Mouse (Mus musculus) lung, postnatal 4 days (tissue): ENCODE measurements around the gene Fzd2.
A peak's percentile ranks its signal among the peaks of the same experiment; 100 is the strongest.
"Not testable (repeated sequence)": the region's sequence is repeated elsewhere in the genome, so short reads cannot be mapped to it uniquely, and the experiment has no call there.

Source experiments
- DNase-seq, 2 experiments: peaks; one replicate each; pipeline ENCODE4 v3.0.0; 2021

Fzd2 gene

GRCm38 (mm10) chr11:102581281-102582015 is 22.7 kb upstream of the Fzd2 start:
- peak in 1 of 2 experiments; percentile 32 for DNase-seq

DNA sequence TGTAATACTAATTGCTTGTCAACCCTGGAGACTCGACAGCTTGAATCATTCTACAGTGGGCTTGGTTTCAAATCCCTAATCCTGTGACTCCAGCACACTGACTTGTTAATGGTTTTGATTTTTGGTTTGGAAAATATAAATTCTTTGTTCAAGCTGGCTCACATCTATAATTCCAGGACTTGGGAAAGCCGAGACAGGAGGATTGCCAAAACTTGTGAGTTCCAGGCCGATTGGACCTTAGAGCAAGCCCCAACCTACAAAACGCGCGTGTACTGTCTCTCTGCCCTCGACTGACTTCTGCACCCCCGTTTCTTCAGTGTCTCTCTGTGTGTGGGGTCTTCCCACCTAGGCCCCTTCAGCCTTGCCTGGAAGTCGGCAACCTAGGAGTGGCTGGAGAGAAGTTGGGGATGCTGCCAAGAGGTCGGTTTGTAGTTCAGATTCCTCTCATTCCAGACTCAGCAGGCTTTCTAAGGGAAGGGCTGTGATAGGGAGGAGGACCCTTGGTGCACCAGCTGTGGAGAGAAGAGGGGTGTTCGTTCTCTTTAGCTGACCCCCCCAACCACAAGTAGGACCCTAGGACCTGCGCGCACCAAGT is 22.1 kb upstream of the Fzd2 start:
- peak; percentile 55 to 73 for DNase-seq

GRCm38 (mm10) chr11:102582736-102583135 is 21.5 kb upstream of the Fzd2 start:
- no peak for DNase-seq

DNA sequence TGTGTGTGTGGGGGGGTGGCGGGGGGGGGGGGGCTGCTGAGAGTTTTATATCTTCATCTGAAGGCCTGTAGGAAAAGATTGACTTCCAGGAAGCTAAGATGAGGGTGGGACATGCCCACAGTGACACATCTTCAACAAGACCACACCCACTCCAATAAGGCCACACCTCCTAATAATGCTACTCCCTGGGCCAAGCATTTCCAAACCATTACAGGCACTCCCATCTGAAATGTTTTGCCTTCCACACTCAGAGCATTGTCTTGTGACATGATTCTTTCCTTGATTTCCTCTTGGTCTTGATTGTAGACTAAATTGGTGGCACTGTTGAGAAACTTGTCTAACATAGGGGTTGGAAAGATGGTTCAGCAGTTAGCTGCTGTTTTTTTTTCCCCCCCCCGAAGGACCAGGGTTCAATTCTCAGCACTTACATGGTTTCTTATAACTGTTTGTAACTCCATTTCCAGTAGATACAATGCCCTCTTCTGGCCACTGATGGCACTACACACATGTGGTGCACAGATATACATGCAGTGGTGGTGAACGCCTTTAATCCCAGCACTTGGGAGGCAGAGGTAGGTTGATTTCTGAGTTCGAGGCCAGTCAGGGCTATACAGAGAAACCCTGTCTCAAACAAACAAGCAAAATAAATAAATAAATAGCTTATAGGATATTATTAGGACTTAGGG is 17.6 kb upstream of the Fzd2 start:
- DNase-seq = no peak

DNA sequence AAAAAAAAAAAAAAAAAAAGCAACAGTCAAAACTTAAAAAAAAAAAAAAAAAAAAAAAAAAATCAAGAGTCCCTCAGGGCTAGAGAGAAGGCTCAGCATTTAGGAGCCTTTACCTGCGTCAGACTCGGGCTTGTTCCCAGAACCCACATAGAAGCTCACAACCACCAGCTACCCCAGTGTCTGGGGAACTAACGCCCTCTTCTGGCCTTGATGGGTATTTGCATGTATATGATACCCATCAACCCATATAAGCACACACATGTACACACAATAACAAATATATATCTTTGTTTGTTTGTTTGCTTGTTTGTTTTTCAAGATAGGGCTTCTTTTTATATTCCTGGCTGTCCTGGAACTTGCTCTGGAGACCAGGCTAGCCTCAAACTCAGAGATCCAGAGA is 16.6 kb upstream of the Fzd2 start:
- DNase-seq = no peak

DNA sequence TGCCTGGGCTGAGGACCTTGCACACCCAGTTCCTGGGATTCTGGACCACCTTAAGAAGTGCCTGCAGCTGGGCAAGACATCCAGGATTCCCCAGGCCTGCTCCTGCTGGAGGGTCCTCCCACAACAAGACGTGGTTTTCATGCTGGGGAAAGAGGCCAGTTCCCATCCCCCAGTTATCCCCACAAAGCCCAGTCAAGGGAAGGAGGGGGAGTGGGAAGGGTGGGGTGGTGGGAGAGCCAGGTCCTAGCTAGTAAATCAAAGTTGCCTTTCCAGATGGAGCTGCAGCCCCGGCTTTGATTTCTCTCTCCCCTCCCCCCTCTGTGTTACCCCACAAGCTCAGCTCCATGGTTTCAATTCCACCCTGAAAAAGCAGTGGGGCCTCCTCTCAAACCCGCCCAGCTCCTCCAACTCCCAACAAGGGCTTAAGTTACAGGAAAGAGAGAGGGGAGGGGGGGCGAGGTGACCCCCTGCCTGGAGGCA is 8.8 kb upstream of the Fzd2 start:
- DNase-seq = no peak

DNA sequence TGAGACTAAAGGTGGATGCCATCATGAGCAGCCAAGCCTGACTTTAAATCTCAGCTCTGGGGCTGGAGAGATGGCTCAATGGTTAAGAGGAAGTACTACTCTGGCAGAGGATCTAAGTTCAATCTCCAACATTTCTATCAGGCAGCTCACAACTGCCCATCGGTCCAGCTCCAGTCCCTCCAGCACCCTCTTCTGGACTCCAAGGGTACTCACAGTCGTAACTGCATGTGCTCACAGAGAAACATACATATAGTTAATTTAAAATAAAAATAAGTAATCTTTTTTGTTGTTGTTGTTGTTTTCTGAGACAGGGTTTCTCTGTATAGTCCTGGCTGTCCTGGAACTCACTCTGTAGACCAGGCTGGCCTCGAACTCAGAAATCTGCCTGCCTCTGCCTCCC is 4.3 kb upstream of the Fzd2 start:
- no peak for DNase-seq

DNA sequence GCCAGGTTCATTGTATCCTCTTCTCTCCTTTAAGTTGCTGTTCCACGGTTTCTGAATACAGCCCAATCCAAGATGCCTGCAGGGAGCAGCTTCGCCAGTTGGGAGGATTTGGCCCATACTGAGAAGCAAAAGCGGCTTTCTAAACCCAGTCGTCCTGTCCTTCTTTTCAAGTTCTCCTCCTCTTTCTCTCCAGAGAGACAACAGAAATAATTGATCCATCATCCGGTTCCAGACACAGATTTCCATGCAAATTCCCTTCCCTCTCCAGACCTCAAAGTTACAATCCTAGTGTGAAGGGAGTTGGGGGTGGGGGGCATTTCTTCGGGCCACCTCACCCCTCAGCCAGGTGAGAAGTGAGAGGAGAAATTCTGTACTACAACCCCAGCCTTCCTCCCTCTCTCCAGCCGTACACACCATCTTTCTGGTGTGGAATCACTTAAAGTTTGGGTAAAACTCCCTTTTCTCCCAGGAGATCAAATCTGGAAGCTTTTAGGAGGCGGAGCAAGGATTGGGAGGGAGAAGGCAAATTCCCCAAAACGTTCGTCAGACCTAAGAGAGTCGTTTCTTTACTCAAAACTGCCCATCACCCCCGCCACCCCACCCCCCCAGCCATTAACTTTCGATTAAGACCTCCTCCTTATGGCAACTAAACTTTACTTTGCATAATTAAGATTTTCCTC is 1.2 kb upstream of the Fzd2 start:
- DNase-seq = peak in 1 of 2 experiments; percentile 28

- peak; percentile 65 to 66 for DNase-seq
Observed at GRCm38 (mm10) chr11:102603496-102603850, 723 bp upstream of the Fzd2 start.

DNA sequence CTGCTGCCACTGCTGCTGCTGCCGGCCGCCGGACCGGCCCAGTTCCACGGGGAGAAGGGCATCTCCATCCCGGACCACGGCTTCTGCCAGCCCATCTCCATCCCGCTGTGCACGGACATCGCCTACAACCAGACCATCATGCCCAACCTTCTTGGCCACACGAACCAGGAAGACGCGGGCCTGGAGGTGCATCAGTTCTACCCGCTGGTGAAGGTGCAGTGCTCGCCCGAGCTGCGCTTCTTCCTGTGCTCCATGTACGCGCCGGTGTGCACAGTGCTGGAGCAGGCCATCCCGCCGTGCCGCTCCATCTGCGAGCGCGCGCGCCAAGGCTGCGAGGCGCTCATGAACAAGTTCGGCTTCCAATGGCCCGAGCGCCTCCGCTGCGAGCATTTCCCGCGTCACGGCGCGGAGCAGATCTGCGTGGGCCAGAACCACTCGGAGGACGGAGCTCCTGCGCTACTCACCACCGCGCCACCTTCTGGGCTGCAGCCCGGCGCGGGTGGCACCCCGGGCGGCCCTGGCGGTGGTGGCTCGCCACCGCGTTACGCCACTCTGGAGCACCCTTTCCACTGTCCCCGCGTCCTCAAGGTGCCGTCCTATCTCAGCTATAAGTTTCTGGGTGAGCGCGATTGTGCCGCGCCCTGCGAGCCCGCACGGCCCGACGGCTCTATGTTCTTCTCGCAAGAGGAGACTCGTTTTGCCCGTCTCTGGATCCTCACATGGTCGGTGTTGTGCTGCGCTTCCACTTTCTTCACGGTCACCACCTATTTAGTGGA is 769 bp downstream of the Fzd2 start:
- peak; percentile 51 to 61 for DNase-seq

- DNase-seq = peak; percentile 49 to 63
Observed at GRCm38 (mm10) chr11:102605553-102606416, 1.6 kb downstream of the Fzd2 start.

DNA sequence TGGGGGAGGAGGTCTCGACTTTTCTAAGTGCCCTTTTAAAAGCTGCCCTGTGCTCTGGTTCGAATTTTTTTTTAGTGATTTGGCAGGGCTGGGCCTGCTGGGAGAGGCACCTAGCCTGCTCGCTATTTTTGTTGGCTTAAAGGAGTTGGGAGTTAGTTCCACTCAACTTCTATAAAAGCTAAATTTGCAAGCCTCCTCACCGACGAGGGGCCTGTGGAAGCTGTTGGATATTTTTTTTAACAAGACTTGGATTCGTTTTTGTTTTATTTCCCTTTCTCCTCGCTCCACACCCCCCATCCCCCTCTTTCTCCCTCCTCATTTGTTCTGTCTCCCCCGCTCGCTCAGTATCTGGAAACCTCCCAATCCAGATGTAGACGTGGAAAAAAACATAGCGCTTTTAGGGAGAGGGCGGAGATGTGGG is 2.6 kb downstream of the Fzd2 start:
- peak; percentile 30 for DNase-seq

- DNase-seq = not testable (repeated sequence)
Observed at GRCm38 (mm10) chr11:102607201-102607600, 3.0 kb downstream of the Fzd2 start.

- DNase-seq = no peak
Observed at GRCm38 (mm10) chr11:102607686-102608548, 3.7 kb downstream of the Fzd2 start.

DNA sequence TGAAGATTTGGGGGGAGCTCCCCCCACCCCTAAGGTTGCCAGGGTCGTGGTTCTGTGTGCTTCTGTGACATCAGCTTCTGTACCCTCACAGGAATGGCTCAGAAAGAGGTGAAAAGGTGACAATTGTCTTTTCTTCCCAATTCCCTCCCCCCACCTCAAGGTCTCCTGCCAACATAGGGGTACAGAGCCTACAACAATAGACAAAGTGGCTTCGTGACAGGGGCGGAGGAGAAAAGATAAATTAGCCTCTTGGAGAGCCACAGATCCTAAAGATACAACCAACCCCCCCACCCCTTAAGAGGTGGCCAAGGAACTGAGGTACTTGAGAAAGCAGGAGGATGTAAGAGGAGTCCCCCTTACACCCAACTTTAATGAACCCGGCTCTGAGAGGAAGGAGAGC is 4.5 kb downstream of the Fzd2 start:
- DNase-seq = no peak

- DNase-seq = no peak
Observed at GRCm38 (mm10) chr11:102609483-102609882, 5.3 kb downstream of the Fzd2 start.

DNA sequence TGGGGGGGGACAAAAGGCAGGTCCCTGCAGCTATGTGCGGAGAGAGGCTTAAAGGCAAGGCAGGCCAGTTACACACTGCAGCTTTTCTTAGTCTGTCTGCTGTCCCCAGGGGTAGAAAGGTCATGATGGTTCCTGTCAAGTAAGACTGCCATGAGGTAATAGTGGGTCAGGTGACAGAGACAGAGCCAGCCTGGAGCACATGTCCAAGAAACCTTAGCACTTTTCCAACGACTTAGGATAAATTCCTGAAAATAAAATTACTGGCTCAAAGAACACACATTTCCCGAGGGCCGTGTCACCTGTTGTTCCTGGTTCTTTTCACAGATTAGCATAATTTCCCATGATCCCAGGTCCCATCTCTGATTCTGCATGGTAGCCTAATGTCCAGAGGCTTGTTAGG is 6.1 kb downstream of the Fzd2 start:
- DNase-seq = no peak

GRCm38 (mm10) chr11:102610675-102611316 is 6.6 kb downstream of the Fzd2 start:
- DNase-seq = no peak

DNA sequence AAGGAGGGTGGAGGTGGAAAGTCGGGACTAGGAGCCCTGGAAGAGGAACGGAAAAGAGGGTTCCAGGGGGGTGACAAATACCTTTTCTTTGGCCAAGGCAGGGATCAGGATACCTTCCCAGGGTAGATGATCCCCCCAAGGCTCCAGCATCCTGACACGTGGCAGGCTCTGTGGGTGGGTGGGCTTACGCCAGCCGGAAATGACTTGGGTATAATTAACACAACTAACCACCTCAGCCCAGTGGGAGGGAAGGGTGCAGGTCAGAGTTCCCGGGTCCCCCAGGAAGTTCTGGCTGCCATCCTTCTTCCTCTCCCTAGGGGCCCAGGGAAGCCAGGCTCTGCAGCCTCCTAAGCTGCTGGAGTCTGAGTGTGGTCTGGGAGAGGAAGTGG is 7.1 kb downstream of the Fzd2 start:
- no peak for DNase-seq

GRCm38 (mm10) chr11:102619449-102619848 is 15.3 kb downstream of the Fzd2 start:
- DNase-seq = no peak
